Mouse (Mus musculus): ENCODE measurements around the gene Lce1c. TPM values are rescaled to one million over a fixed set of nuclear protein-coding genes. Genes with fewer than 3 reads are reported as not detected.
"Not testable (repeated sequence)": the region's sequence is repeated elsewhere in the genome, so short reads cannot be mapped to it uniquely, and the experiment has no call there.

Lce1c gene
- polyA plus RNA-seq (2012; rRNA removed), result 0.15 and 0.33 TPM in 2 replicates

- no peak for DNase-seq (ENCODE audit: low spot score)
Measured at GRCm38 (mm10) chr3:92678947-92679346, at the start of gene Lce1c. Gene Lce1c (plus strand): TSS chr3:92679247.

- no peak for DNase-seq (ENCODE audit: low spot score)
Measured at GRCm38 (mm10) chr3:92637745-92638652, 41.0 kb upstream of the Lce1c start.

GRCm38 (mm10) chr3:92638653-92638991 lies 40.4 kb upstream of the Lce1c start:
- DNase-seq (ENCODE audit: low spot score), result no peak

GRCm38 (mm10) chr3:92639854-92640253 lies 39.2 kb upstream of the Lce1c start:
- no peak for DNase-seq (ENCODE audit: low spot score)

- no peak for DNase-seq (ENCODE audit: low spot score)
Measured at GRCm38 (mm10) chr3:92648207-92648606, 30.8 kb upstream of the Lce1c start, which contains the start of gene Lce1a1. Gene Lce1a1 (minus strand): TSS chr3:92648307.

- DNase-seq (ENCODE audit: low spot score), result no peak
Measured at GRCm38 (mm10) chr3:92656826-92657225, 22.2 kb upstream of the Lce1c start, which contains the start of gene Lce1b. Gene Lce1b (minus strand): TSS chr3:92656926.

- DNase-seq (ENCODE audit: low spot score), result no peak
Measured at GRCm38 (mm10) chr3:92670215-92670614, 8.8 kb upstream of the Lce1c start, which contains the start of gene Lce1a2. Gene Lce1a2 (minus strand): TSS chr3:92670315.

GRCm38 (mm10) chr3:92687110-92687509 lies 8.1 kb downstream of the Lce1c start, which contains the start of gene Lce1d:
Gene Lce1d (minus strand): TSS chr3:92687210.
- no peak for DNase-seq (ENCODE audit: low spot score)

- not testable (repeated sequence) for DNase-seq (ENCODE audit: low spot score)
Measured at GRCm38 (mm10) chr3:92689154-92689553, 10.1 kb downstream of the Lce1c start.

GRCm38 (mm10) chr3:92691688-92692087 lies 12.6 kb downstream of the Lce1c start:
- DNase-seq (ENCODE audit: low spot score), result no peak

GRCm38 (mm10) chr3:92694613-92695012 lies 15.6 kb downstream of the Lce1c start:
- no peak for DNase-seq (ENCODE audit: low spot score)

GRCm38 (mm10) chr3:92708974-92709373 lies 29.9 kb downstream of the Lce1c start, which contains the start of gene Lce1e:
Gene Lce1e (minus strand): TSS chr3:92709074.
- DNase-seq (ENCODE audit: low spot score), result no peak

GRCm38 (mm10) chr3:92715122-92715521 lies 36.1 kb downstream of the Lce1c start:
- no peak for DNase-seq (ENCODE audit: low spot score)

GRCm38 (mm10) chr3:92720250-92720649 lies 41.2 kb downstream of the Lce1c start, which contains the start of gene Lce1f:
Gene Lce1f (minus strand): TSS chr3:92720350.
- DNase-seq (ENCODE audit: low spot score), result no peak

GRCm38 (mm10) chr3:92722631-92723030 lies 43.6 kb downstream of the Lce1c start:
- DNase-seq (ENCODE audit: low spot score), result no peak

Other genes starting within 250 kb of the Lce1c start
- 9.5 and 10.7 TPM in 2 replicates for gene Gm9774, start 249.8 kb upstream of the Lce1c start, polyA plus RNA-seq (2012; rRNA removed)
- not detected in 2 replicates for gene Sprr2k, start 246.7 kb upstream of the Lce1c start, polyA plus RNA-seq (2012; rRNA removed)
- not detected in 2 replicates for gene Sprr1b, start 240.5 kb upstream of the Lce1c start, polyA plus RNA-seq (2012; rRNA removed)
- 0.17 and 0.18 TPM in 2 replicates for gene Sprr3, start 220.5 kb upstream of the Lce1c start, polyA plus RNA-seq (2012; rRNA removed)
- 1,821 and 2,005 TPM in 2 replicates for gene Sprr1a, start 193.4 kb upstream of the Lce1c start, polyA plus RNA-seq (2012; rRNA removed)
- not detected in 2 replicates for gene Sprr4, start 178.8 kb upstream of the Lce1c start, polyA plus RNA-seq (2012; rRNA removed)
- not detected in 2 replicates for gene 2310046K23Rik, start 144.7 kb upstream of the Lce1c start, polyA plus RNA-seq (2012; rRNA removed)
- 233 and 291 TPM in 2 replicates for gene Ivl, start 105.5 kb upstream of the Lce1c start, polyA plus RNA-seq (2012; rRNA removed)
- 0.18 TPM in 1 of 2 replicates, not detected in the other for gene Smcp, start 90.2 kb upstream of the Lce1c start, polyA plus RNA-seq (2012; rRNA removed)
- not detected in 2 replicates for gene 2210017I01Rik, start 71.8 kb upstream of the Lce1c start, polyA plus RNA-seq (2012; rRNA removed)
- 1.2 and 1.3 TPM in 2 replicates for gene Lce6a, start 57.6 kb upstream of the Lce1c start, polyA plus RNA-seq (2012; rRNA removed)
- gene Lce1a1, start 30.9 kb upstream of the Lce1c start, polyA plus RNA-seq (2012; rRNA removed), result not detected in 2 replicates
- not detected in 2 replicates for gene Lce1b, start 22.3 kb upstream of the Lce1c start, polyA plus RNA-seq (2012; rRNA removed)
- not detected in 2 replicates for gene Lce1a2, start 8.9 kb upstream of the Lce1c start, polyA plus RNA-seq (2012; rRNA removed)
- gene Lce1d, start 8.0 kb downstream of the Lce1c start, polyA plus RNA-seq (2012; rRNA removed), result not detected in 2 replicates
- gene Lce1e, start 29.8 kb downstream of the Lce1c start, polyA plus RNA-seq (2012; rRNA removed), result not detected in 2 replicates
- gene Lce1f, start 41.1 kb downstream of the Lce1c start, polyA plus RNA-seq (2012; rRNA removed), result not detected in 2 replicates
- not detected in 2 replicates for gene Gm38119, start 59.8 kb downstream of the Lce1c start, polyA plus RNA-seq (2012; rRNA removed)
- gene Lce1g, start 73.1 kb downstream of the Lce1c start, polyA plus RNA-seq (2012; rRNA removed), result not detected in 2 replicates
- gene Lce1h, start 85.8 kb downstream of the Lce1c start, polyA plus RNA-seq (2012; rRNA removed), result not detected in 2 replicates
- gene Lce1i, start 99.7 kb downstream of the Lce1c start, polyA plus RNA-seq (2012; rRNA removed), result not detected in 2 replicates
- gene Lce1j, start 111.3 kb downstream of the Lce1c start, polyA plus RNA-seq (2012; rRNA removed), result not detected in 2 replicates
- not detected in 2 replicates for gene Lce1k, start 128.6 kb downstream of the Lce1c start, polyA plus RNA-seq (2012; rRNA removed)
- gene Kprp, start 148.0 kb downstream of the Lce1c start, polyA plus RNA-seq (2012; rRNA removed), result not detected in 2 replicates
- gene Lce1l, start 172.0 kb downstream of the Lce1c start, polyA plus RNA-seq (2012; rRNA removed), result not detected in 2 replicates
- gene 2310050C09Rik, start 191.0 kb downstream of the Lce1c start, polyA plus RNA-seq (2012; rRNA removed), result not detected in 2 replicates
- gene Lce3a, start 247.0 kb downstream of the Lce1c start, polyA plus RNA-seq (2012; rRNA removed), result not detected in 2 replicates